Mouse (Mus musculus) layer of hippocampus, adult 2 months (tissue): ENCODE data around the gene Catsperg2. TPM values are rescaled to one million over a fixed set of nuclear protein-coding genes. Genes with fewer than 3 reads are reported as not detected.
"Not testable (repeated sequence)": the region's sequence is repeated elsewhere in the genome, so short reads cannot be mapped to it uniquely, and the experiment has no call there.

Source experiments
- DNase-seq, 2 experiments: peaks; one replicate each; pipeline ENCODE4 v3.0.0; 2022; ENCODE audit warnings: low spot score in 2 of 2
- H3K27ac ChIP-seq: fragments of 200-600 bp; 2 replicates; pipeline ENCODE4 v1.8.1; 2022
- H3K4me3 ChIP-seq: fragments of 200-600 bp; 2 replicates; pipeline ENCODE4 v1.8.1; 2022; ENCODE audit warnings: mild to moderate bottlenecking
- CTCF ChIP-seq: fragments of 200-600 bp; conservative IDR thresholded peaks from 2 replicates; pipeline ENCODE4 v1.8.1; 2022; ENCODE audit warnings: antibody characterized with exemption, mild to moderate bottlenecking, moderate library complexity
- long read RNA-seq, 2 experiments: library from polyadenylated mRNA; stranded (forward); transcript quantifications; one replicate each; pipeline ENCODE4 v2.0.0; 2021; ENCODE audit warnings: borderline mapping rate in 2 of 2
- total RNA-seq, 2 experiments: library from RNA; stranded (reverse); gene quantifications; 2 replicates each; pipeline ENCODE4 v1.2.3; 2021

Catsperg2 gene
- under 1 TPM in 1 of 2 experiments, not detected in 1; 0.20 TPM for total RNA-seq
- long read RNA-seq, experiment 1 = 0 reads
- long read RNA-seq, experiment 2, partial matches to known transcripts = 1 of 1 reads
- long read RNA-seq, experiment 2, other reads (novel, unspliced or antisense) = 0 of 1 reads

- not testable (repeated sequence) for H3K27ac ChIP-seq, H3K4me3 ChIP-seq, DNase-seq
Observed at GRCm38 (mm10) chr7:29726860-29727259, at the start of gene Catsperg2. Gene Catsperg2, minus strand, starts transcription at chr7:29727032.

GRCm38 (mm10) chr7:29776568-29776967, 49.7 kb upstream of the Catsperg2 start:
- no peak for TF ChIP-seq CTCF
- Histone ChIP-seq H3K27ac (no peak overlapping the region), H3K4me3 (no peak overlapping the region)
- no peak for DNase-seq

GRCm38 (mm10) chr7:29774371-29774770, 47.5 kb upstream of the Catsperg2 start:
- no peak for DNase-seq
- TF ChIP-seq CTCF = no peak
- Histone ChIP-seq H3K4me3 (no peak overlapping the region), H3K27ac (no peak overlapping the region)

- Histone ChIP-seq H3K4me3 (no peak overlapping the region), H3K27ac (no peak overlapping the region)
- no peak for DNase-seq
- no peak for TF ChIP-seq CTCF
Observed at GRCm38 (mm10) chr7:29773503-29773902, 46.7 kb upstream of the Catsperg2 start.

GRCm38 (mm10) chr7:29768980-29769379, 42.1 kb upstream of the Catsperg2 start:
- no peak for TF ChIP-seq CTCF
- H3K4me3 ChIP-seq = peak overlapping the region; percentile 94
- peak overlapping the region; percentile 95 for H3K27ac ChIP-seq
- DNase-seq = no peak

GRCm38 (mm10) chr7:29768090-29768900, 41.5 kb upstream of the Catsperg2 start, which contains the start of gene Zfp84:
Gene Zfp84, plus strand, starts transcription at chr7:29768552.
- Histone ChIP-seq H3K27ac (peak within 1 kb of the TSS; percentile 95), H3K4me3 (peak within 1 kb of the TSS; percentile 94)
- TF ChIP-seq CTCF = peak; percentile 24; the same call in 1 of the 2 replicates
- DNase-seq = peak; percentile 84 to 94

- peak overlapping the region; percentile 94 for H3K4me3 ChIP-seq
- H3K27ac ChIP-seq = peak overlapping the region; percentile 95
- TF ChIP-seq CTCF = no peak
- peak; percentile 87 to 90 for DNase-seq
Observed at GRCm38 (mm10) chr7:29767058-29767686, 40.3 kb upstream of the Catsperg2 start.

GRCm38 (mm10) chr7:29764702-29765101, 37.9 kb upstream of the Catsperg2 start:
- H3K27ac ChIP-seq = no peak overlapping the region
- no peak for DNase-seq
- no peak for TF ChIP-seq CTCF
- H3K4me3 ChIP-seq = no peak overlapping the region

- no peak for TF ChIP-seq CTCF
- Histone ChIP-seq H3K4me3 (no peak overlapping the region), H3K27ac (no peak overlapping the region)
- DNase-seq = no peak
Observed at GRCm38 (mm10) chr7:29760476-29760875, 33.6 kb upstream of the Catsperg2 start.

- no peak overlapping the region for H3K27ac ChIP-seq
- H3K4me3 ChIP-seq = no peak overlapping the region
- DNase-seq = no peak
- TF ChIP-seq CTCF = no peak
Observed at GRCm38 (mm10) chr7:29742258-29742657, 15.4 kb upstream of the Catsperg2 start.

GRCm38 (mm10) chr7:29728055-29728454, 1.2 kb upstream of the Catsperg2 start:
- DNase-seq = no peak
- Histone ChIP-seq H3K27ac (no peak overlapping the region), H3K4me3 (no peak overlapping the region)
- TF ChIP-seq CTCF = peak; percentile 34

- H3K27ac ChIP-seq, DNase-seq, H3K4me3 ChIP-seq: not testable (repeated sequence)
Observed at GRCm38 (mm10) chr7:29725461-29726142, 1.2 kb downstream of the Catsperg2 start.

GRCm38 (mm10) chr7:29708891-29709290, 17.9 kb downstream of the Catsperg2 start:
- not testable (repeated sequence) for DNase-seq, H3K27ac ChIP-seq, H3K4me3 ChIP-seq

GRCm38 (mm10) chr7:29695231-29695630, 31.6 kb downstream of the Catsperg2 start:
- not testable (repeated sequence) for H3K4me3 ChIP-seq, H3K27ac ChIP-seq, DNase-seq
